Mouse (Mus musculus) cerebellum, postnatal 36 days (tissue): ENCODE results near the gene Usf3.

Experiments
- DNase-seq, 2 experiments: peaks; one replicate each; pipeline ENCODE4 v3.0.0; 2021 to 2022; ENCODE audit warnings: mixed read lengths in 2 of 2

Gene Usf3

GRCm38 (mm10) chr16:44173966-44174530 lies 1.0 kb downstream of the Usf3 start:
- DNase-seq = no peak

DNA sequence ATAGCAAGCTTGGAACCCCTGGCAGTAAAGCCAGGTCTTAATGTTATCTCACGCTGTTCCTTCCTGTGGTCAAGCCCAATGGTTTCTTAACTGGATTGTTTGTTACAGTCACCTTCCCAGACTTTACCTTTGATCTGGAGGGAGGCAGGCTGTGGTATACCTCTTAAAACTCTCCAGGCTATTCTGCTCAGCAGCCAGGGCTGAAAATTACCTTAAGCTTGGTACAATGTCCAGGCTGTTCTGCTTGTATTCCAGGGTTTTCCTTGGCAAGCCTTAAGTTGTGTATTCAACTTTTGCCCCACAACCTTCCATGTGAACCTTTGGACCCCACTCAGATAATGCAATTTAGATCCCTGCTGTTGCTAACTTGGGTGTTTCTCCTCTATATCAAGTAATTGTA lies 2.0 kb downstream of the Usf3 start:
- no peak for DNase-seq

- no peak for DNase-seq
These were observed 3.5 kb downstream of the Usf3 start for GRCm38 (mm10) chr16:44176511-44176910.

- DNase-seq = no peak
These were observed 5.5 kb downstream of the Usf3 start for GRCm38 (mm10) chr16:44178555-44178954.

DNA sequence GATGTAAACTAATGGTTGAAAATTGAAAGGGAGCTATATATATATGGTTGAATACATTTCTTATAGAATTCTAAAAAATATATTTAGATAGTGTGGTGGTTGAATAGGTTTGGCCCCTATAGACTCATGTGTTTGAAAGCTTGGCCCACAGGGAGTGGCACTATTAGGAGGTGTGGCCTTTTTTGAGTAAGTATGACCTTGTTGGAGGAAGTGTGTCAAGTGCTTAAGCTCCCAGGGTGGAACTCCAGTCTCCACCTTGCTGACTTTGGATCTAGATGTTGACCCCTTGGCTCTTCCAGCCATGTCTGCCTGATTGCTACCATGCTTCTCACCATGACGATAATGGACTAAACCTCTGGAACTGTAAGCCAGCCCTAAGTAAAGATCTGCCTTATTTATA lies 9.6 kb downstream of the Usf3 start:
- no peak for DNase-seq

DNA sequence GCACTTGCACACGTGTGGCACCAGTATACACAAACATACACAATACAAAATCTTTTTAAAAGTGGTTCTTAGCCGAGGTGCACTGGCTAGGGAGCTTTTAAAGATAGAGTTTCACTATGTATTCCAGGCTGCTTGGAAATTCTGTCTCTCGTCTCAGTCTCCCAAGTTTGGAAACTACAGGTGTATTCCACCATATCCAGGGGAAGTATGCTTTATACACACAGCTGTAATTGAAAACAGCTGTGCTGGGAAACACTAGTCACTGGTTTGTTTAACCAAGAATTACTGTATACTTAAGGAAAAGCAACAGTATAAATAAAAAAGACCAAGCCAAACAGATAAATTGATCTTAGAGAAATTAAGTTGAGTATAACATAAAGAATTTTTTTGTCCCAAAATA lies 11.7 kb downstream of the Usf3 start:
- DNase-seq = no peak

DNA sequence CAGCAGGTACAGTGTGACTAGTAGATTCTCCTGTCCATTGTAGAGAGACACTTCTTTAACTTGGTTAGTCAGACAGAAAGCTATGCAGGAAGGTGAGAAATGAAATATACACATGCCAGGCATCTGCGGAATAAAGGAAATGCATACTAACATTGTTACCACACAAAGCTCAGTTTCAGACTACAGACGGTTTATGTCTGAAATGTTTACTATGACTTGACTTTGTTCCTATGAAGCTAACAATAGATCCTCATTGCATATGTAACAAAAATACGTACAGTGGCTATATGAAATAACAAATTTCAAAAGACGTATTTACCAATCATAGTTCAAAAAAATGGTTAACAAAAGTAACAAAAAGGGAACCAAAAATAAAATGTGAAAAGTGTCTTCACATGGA lies 14.1 kb downstream of the Usf3 start:
- no peak for DNase-seq

- no peak for DNase-seq
These were observed 15.7 kb downstream of the Usf3 start for GRCm38 (mm10) chr16:44188766-44189165.

DNA sequence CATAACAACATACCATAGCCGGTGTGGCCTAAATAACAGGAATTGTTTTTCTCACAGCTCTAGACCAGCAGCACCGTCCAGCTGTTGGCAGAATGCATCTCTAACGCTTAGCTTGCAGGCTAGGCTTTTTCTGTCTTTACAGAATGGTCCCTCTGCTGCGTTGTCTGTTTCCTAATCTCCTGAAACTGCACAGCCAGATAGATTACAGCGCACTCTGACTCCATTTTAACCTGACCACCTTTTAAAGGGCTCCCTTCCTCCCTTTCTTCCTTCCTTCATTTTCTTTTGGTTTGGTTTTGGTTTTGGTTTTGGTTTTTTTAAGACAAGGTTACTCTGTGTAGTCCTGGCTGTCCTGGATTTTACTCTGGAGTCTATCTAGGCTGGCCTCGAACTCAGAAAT lies 17.0 kb downstream of the Usf3 start:
- no peak for DNase-seq

- peak; percentile 32 to 43 for DNase-seq
These were observed 17.9 kb downstream of the Usf3 start for GRCm38 (mm10) chr16:44190968-44191367.

GRCm38 (mm10) chr16:44199066-44199703 lies 26.1 kb downstream of the Usf3 start:
- DNase-seq = no peak

- DNase-seq = peak; percentile 27 to 28
These were observed 27.1 kb downstream of the Usf3 start for GRCm38 (mm10) chr16:44200146-44200545.

DNA sequence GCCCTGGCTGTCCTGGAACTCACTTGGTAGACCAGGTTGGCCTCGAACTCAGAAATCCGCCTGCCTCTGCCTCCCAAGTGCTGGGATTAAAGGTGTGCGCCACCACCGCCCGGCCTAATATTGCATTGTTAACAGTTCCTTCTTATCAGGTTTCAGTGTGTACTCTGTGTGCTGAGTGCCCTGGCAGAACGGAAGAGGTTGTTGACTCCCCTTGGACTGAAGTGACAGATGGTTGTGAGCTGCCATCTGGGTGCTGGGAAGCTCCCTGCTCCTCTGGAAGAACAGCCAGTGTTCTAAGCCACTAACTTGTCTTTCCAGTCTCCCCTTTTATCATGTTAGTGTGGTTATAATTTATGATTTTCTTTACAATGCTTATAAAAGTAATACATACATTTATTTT lies 31.3 kb downstream of the Usf3 start:
- DNase-seq = peak; percentile 70 to 75

DNA sequence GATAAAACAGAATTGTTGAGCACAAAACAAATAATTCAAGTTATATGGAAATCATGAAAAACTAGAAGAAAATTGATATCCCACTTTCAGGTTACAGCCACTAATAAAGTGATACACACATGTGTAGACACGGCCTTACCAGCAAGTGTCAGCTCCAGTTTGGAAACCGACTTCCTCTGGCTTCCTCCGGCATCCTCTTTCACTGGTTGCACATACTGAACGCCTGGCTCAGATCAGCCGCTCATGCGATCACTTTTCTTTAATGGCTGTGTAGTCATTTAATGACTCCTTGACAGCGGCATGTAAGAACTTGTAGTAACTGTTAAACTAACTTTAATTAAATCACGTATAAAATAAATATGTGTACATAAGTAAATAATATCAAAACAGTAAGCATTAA lies 32.9 kb downstream of the Usf3 start:
- DNase-seq = no peak

DNA sequence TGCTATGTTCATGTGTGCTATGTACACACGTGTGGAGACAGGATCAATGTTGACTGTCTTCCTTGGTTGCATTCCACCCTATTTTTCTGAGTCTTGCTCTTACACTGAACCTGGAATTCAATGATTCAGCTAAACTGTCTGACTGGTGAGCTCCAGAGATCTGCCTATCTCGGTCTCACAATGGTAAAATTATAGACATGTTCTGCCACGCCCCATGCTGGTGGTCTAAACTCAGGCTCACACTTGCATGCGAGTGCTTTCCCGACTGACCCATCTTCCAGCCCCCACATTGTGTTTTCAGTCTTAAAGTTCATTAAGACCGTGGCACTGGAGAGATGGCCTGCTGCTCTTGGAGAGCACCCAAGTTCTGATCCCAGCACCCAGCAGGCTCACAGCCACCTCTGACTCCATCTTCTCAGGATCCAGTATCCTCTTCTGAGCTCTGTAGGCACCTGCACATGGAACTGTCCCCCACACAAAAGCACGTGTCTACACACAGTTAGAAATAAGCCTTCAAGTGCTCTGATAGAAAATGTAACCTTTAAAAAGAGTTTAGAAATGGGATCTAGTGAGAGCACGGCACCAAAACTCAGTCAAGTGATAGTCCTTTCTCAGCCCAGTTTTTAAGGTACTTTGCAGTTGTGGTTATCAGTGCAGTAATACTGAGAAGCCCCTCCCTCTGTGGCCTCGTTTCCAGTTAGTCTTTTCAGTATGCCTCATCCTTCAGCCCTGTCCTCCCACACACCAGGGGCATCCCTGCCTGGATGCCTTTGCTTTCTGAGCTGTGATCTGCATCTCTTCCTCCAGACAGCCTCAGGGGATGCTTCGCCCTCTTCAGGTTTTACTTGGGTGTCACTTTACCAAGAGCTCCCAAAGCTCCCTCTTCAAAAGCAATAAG lies 37.4 kb downstream of the Usf3 start:
- peak; percentile 16 to 36 for DNase-seq

- no peak for DNase-seq
These were observed 38.0 kb downstream of the Usf3 start for GRCm38 (mm10) chr16:44211054-44211414.

GRCm38 (mm10) chr16:44212703-44213102 lies 39.7 kb downstream of the Usf3 start:
- DNase-seq = no peak

GRCm38 (mm10) chr16:44215513-44215912 lies 42.5 kb downstream of the Usf3 start:
- DNase-seq = no peak

GRCm38 (mm10) chr16:44216417-44216816 lies 43.4 kb downstream of the Usf3 start:
- DNase-seq = no peak

DNA sequence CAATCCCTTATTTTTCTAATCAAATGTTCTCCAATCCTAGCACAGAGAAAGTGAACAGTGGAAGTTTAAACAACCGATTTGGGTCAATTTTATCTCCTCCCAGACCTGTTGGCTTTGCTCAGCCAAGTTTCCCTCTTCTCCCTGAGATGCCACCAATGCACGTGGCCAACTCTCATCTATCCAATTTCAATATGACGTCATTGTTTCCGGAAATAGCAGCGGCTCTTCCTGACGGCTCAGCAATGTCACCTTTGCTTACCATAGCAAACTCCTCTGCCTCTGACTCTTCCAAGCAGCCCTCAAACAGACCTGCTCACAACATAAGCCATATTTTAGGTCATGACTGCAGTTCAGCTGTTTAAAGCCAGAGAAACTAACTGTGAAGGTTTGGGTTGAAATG lies 48.4 kb downstream of the Usf3 start:
- DNase-seq = no peak

- no peak for DNase-seq
These were observed 53.8 kb downstream of the Usf3 start for GRCm38 (mm10) chr16:44226706-44227291.

DNA sequence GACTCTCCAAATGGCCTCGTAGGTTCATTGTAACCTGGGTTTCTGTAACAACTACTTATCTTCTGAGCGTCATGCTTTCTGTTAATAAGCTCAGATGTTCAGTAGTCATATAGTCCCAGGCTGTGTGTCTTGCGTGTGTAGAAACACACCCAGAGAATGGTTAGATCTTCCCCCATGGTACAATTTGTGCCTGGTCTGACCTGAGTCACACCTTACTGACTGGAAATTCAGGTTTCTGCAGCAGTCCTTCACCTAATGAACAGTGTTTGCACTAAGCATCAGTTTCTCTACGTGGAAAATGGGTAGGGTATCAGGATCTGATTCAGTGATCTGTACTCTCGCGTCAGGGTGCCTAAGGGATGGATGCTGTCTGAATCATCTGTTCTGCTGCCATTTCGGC lies 60.0 kb downstream of the Usf3 start:
- no peak for DNase-seq

DNA sequence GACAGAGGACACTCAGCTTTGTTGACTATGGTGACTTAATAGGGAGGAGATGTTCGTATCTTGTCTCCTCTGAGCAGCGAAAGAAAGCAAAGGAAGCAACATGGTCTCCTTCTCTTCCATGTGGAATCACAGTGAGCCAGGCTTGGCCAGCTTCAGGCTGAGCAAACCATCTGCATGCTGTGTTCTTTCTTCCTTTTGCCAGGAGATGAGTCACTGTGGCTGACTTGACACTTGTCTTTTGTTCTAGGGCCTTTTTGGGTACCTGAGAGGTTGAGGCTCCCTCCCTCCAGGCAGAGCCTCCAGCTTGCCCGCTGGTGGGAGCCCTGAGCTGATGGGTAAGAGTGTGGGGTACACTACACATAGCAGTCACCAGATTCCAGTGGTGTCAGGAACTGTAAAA lies 64.8 kb downstream of the Usf3 start:
- DNase-seq = peak; percentile 55 to 66

DNA sequence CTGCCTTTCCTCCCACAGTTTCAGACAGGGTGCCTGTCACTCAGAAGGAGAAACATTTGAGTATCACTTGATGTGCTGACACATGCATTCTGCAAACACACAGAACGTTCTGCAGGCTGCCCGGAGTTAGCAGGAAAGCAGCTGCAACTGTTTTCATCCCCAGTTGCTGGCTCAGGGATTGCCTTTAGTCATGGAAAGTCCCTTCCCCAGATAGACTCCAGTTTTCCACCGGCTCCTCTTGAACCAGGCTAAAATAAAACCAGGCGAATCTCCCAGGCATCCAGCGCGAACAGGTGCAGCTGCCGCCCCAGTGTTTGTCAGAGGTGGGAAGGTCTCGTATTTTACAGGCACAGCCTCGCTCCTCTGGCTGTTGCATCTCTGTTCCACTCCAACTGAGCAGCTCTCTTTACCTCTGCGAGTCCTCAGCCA lies 65.8 kb downstream of the Usf3 start:
- no peak for DNase-seq
